Mouse (Mus musculus) Muller cell, postnatal 12 days (primary cell): ENCODE measurements around the gene 6030468B19Rik.
"Not testable (repeated sequence)": the region's sequence is repeated elsewhere in the genome, so short reads cannot be mapped to it uniquely, and the experiment has no call there.

Source experiments
- DNase-seq: peaks from one replicate; pipeline ENCODE4 v3.0.0-alpha.2; 2015; ENCODE audit errors: inconsistent ontology term

Gene 6030468B19Rik

GRCm38 (mm10) chr11:117778851-117779433 is 18.5 kb upstream of the 6030468B19Rik start:
- DNase-seq: no peak

- DNase-seq: peak; percentile 85
Observed at GRCm38 (mm10) chr11:117779434-117780198, 17.8 kb upstream of the 6030468B19Rik start.

- DNase-seq: no peak
Observed at GRCm38 (mm10) chr11:117780199-117780515, 17.3 kb upstream of the 6030468B19Rik start.

- peak; percentile 88 for DNase-seq
Observed at GRCm38 (mm10) chr11:117780582-117781111, 16.8 kb upstream of the 6030468B19Rik start.

GRCm38 (mm10) chr11:117781199-117781821 is 16.1 kb upstream of the 6030468B19Rik start:
- peak; percentile 55 for DNase-seq

- DNase-seq: no peak
Observed at GRCm38 (mm10) chr11:117781993-117782704, 15.3 kb upstream of the 6030468B19Rik start, which contains the start of the genes Tmc8 and Tmc6. Gene Tmc8, plus strand, starts transcription at chr11:117782076. Gene Tmc6, minus strand, starts transcription at chr11:117782198.

GRCm38 (mm10) chr11:117782705-117783034 is 14.8 kb upstream of the 6030468B19Rik start:
- no peak for DNase-seq

- DNase-seq: no peak
Observed at GRCm38 (mm10) chr11:117783089-117783488, 14.4 kb upstream of the 6030468B19Rik start.

GRCm38 (mm10) chr11:117783683-117784309 is 13.7 kb upstream of the 6030468B19Rik start:
- DNase-seq: peak; percentile 32

- DNase-seq: no peak
Observed at GRCm38 (mm10) chr11:117786294-117786693, 11.2 kb upstream of the 6030468B19Rik start.

GRCm38 (mm10) chr11:117788481-117788880 is 9.0 kb upstream of the 6030468B19Rik start:
- DNase-seq: not testable (repeated sequence)

- DNase-seq: peak; percentile 50
Observed at GRCm38 (mm10) chr11:117790286-117790685, 7.2 kb upstream of the 6030468B19Rik start.

GRCm38 (mm10) chr11:117790703-117791440 is 6.6 kb upstream of the 6030468B19Rik start:
- no peak for DNase-seq

GRCm38 (mm10) chr11:117791441-117791761 is 6.1 kb upstream of the 6030468B19Rik start:
- no peak for DNase-seq

GRCm38 (mm10) chr11:117792281-117792888 is 5.1 kb upstream of the 6030468B19Rik start:
- DNase-seq: no peak

- no peak for DNase-seq
Observed at GRCm38 (mm10) chr11:117794035-117794551, 3.4 kb upstream of the 6030468B19Rik start.

- no peak for DNase-seq
Observed at GRCm38 (mm10) chr11:117796954-117797353, 506 bp upstream of the 6030468B19Rik start.

GRCm38 (mm10) chr11:117798160-117798541 is 691 bp downstream of the 6030468B19Rik start:
- no peak for DNase-seq

- no peak for DNase-seq
Observed at GRCm38 (mm10) chr11:117799174-117799573, 1.7 kb downstream of the 6030468B19Rik start.

- DNase-seq: no peak
Observed at GRCm38 (mm10) chr11:117800038-117800437, 2.6 kb downstream of the 6030468B19Rik start.
